Mouse (Mus musculus): ENCODE results near the gene Cnppd1. TPM values are rescaled to one million over a fixed set of nuclear protein-coding genes. Genes with fewer than 3 reads are reported as not detected.

The Cnppd1 gene
- polyA plus RNA-seq, 1 experiment from 2014 or later, result 48.8 TPM

- Histone ChIP-seq H3K27me3 (no peaks in the 10 kb centered on the region), H3K4me3 (replicated peaks) (no peak overlapping the region), H3K4me1 (replicated peaks) (peaks cover 25% of the 10 kb centered on the region), H3K9ac (no peak overlapping the region), H3K27ac (replicated peaks) (no peak overlapping the region), H3K36me3 (replicated peaks) (no peaks in the 10 kb centered on the region), H3K4me2 (no peak overlapping the region), H3K9me3 (replicated peaks) (no peaks in the 10 kb centered on the region)
- no peak for ATAC-seq (ENCODE audit: insufficient read depth)
- 56% methylated on average over 3 of the region's 3 CpGs for WGBS (ENCODE audit: insufficient replicate concordance)
Observed at GRCm38 (mm10) chr1:75122211-75122610, 20.3 kb downstream of the Cnppd1 start.

Other genes with a start within 250 kb of the Cnppd1 start
- gene Cryba2, start 249.6 kb downstream of the Cnppd1 start, polyA plus RNA-seq (2015; fragmentation: Nextera tagmentation; extraction: Ambion mirVana), result not detected in 2 replicates
- gene Cfap65, start 207.1 kb downstream of the Cnppd1 start, polyA plus RNA-seq (2015; fragmentation: Nextera tagmentation; extraction: Ambion mirVana), result not detected in 2 replicates
- gene Ihh, start 191.0 kb downstream of the Cnppd1 start, polyA plus RNA-seq (2015; fragmentation: Nextera tagmentation; extraction: Ambion mirVana), result 2.4 and 3.1 TPM in 2 replicates
- 5.8 and 6.2 TPM in 2 replicates for gene Nhej1, start 17.5 kb downstream of the Cnppd1 start, polyA plus RNA-seq (2015; fragmentation: Nextera tagmentation; extraction: Ambion mirVana)
- 2.1 and 2.3 TPM in 2 replicates for gene Slc23a3, start 8.8 kb downstream of the Cnppd1 start, polyA plus RNA-seq (2015; fragmentation: Nextera tagmentation; extraction: Ambion mirVana)
- 55.8 and 59.7 TPM in 2 replicates for gene Retreg2, start 67 bp upstream of the Cnppd1 start, polyA plus RNA-seq (2015; fragmentation: Nextera tagmentation; extraction: Ambion mirVana)
- 43.4 and 44.5 TPM in 2 replicates for gene Zfand2b, start 25.9 kb upstream of the Cnppd1 start, polyA plus RNA-seq (2015; fragmentation: Nextera tagmentation; extraction: Ambion mirVana)
- gene Abcb6, start 37.7 kb upstream of the Cnppd1 start, polyA plus RNA-seq (2015; fragmentation: Nextera tagmentation; extraction: Ambion mirVana), result 60.5 and 63.3 TPM in 2 replicates
- 9.7 and 10.0 TPM in 2 replicates for gene Ankzf1, start 49.4 kb upstream of the Cnppd1 start, polyA plus RNA-seq (2015; fragmentation: Nextera tagmentation; extraction: Ambion mirVana)
- 24.1 and 28.1 TPM in 2 replicates for gene Atg9a, start 49.5 kb upstream of the Cnppd1 start, polyA plus RNA-seq (2015; fragmentation: Nextera tagmentation; extraction: Ambion mirVana)
- gene Glb1l, start 68.1 kb upstream of the Cnppd1 start, polyA plus RNA-seq (2015; fragmentation: Nextera tagmentation; extraction: Ambion mirVana), result 3.2 and 4.5 TPM in 2 replicates
- 80.2 and 84.8 TPM in 2 replicates for gene Stk16, start 68.1 kb upstream of the Cnppd1 start, polyA plus RNA-seq (2015; fragmentation: Nextera tagmentation; extraction: Ambion mirVana)
- gene Tuba4a, start 77.2 kb upstream of the Cnppd1 start, polyA plus RNA-seq (2015; fragmentation: Nextera tagmentation; extraction: Ambion mirVana), result 372 and 392 TPM in 2 replicates
- gene A630095N17Rik, start 89.4 kb upstream of the Cnppd1 start, polyA plus RNA-seq (2015; fragmentation: Nextera tagmentation; extraction: Ambion mirVana), result not detected in 2 replicates
- 28.9 and 32.4 TPM in 2 replicates for gene Dnajb2, start 93.7 kb upstream of the Cnppd1 start, polyA plus RNA-seq (2015; fragmentation: Nextera tagmentation; extraction: Ambion mirVana)
- gene Ptprn, start 121.8 kb upstream of the Cnppd1 start, polyA plus RNA-seq (2015; fragmentation: Nextera tagmentation; extraction: Ambion mirVana), result 0.05 and 0.13 TPM in 2 replicates
- gene Resp18, start 135.7 kb upstream of the Cnppd1 start, polyA plus RNA-seq (2015; fragmentation: Nextera tagmentation; extraction: Ambion mirVana), result not detected in 2 replicates
- gene Dnpep, start 175.3 kb upstream of the Cnppd1 start, polyA plus RNA-seq (2015; fragmentation: Nextera tagmentation; extraction: Ambion mirVana), result 52.1 and 57.4 TPM in 2 replicates
- gene Des, start 217.6 kb upstream of the Cnppd1 start, polyA plus RNA-seq (2015; fragmentation: Nextera tagmentation; extraction: Ambion mirVana), result 10.3 and 12.8 TPM in 2 replicates
- 8.7 and 9.4 TPM in 2 replicates for gene Speg, start 232.6 kb upstream of the Cnppd1 start, polyA plus RNA-seq (2015; fragmentation: Nextera tagmentation; extraction: Ambion mirVana)